Mouse (Mus musculus): ENCODE data around the gene Kiss1. TPM values are rescaled to one million over a fixed set of nuclear protein-coding genes. Genes with fewer than 3 reads are reported as not detected.

Gene Kiss1
- polyA plus RNA-seq, 1 experiment from 2014 or later, result not detected

DNA sequence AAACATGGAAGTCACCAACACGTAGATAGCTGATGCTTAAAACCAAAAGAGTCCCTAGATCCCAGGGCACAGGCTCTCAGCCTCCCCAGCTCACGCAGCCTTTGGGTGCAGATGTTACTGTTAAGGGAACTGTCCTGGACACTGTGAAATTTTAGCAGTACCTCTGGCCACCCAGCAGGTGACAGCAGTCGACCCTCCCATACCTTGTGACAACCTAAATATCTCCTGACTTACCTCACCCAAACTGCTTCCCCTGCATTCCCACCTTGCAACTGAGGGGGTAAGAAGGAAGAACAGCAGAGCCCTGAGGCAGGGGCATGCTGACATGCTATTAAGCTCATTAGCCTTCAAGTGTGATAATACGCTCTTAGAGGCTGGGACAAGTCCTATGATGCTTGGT is 10.4 kb upstream of the Kiss1 start:
- Histone ChIP-seq H3K9ac (ENCODE audit: low read length) (no peak overlapping the region), H3K4me1 (ENCODE audit: control insufficient read depth, insufficient read depth, low read length) (peaks cover 10% of the 10 kb centered on the region; the same call in 1 of the 2 replicates), H3K36me3 (ENCODE audit: control insufficient read depth, insufficient read depth, low read length) (no peaks in the 10 kb centered on the region), H3K27me3 (replicated peaks; ENCODE audit: control insufficient read depth, insufficient read depth, low read length) (no peaks in the 10 kb centered on the region), H3K4me3 (ENCODE audit: low read depth, low read length) (no peak overlapping the region), H3K9me3 (replicated peaks; ENCODE audit: control insufficient read depth, low read length) (no peaks in the 10 kb centered on the region), H3K27ac (ENCODE audit: low read depth, low read length) (no peak overlapping the region), H3K4me2 (ENCODE audit: low read length) (no peak overlapping the region)
- DNase-seq (ENCODE audit: low spot score) (no peak), ATAC-seq (no peak; the same call in 1 of the 2 replicates)
- 43% methylated on average over 4 of the region's 4 CpGs for WGBS

DNA sequence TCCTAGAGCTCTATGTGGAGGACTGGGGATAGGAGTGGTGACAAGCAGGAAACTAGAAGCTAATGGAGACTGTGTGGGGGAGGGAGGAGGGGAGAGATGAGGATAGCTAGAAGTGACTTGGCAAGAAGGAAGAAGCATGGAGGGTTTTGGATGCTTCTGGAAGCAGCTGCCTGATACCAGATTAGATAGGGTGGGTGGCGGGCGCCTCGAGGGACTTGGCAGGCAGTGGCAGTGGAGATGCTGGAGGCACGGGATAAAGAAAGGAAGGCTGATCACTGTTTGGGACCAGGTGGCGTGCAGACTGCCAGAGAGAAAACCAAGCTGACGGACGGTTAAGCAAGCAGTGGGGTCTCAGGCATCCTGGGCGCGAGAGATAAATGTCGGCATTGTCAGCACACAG is 9.7 kb upstream of the Kiss1 start:
- peaks cover 10% of the 10 kb centered on the region; the same call in 1 of the 2 replicates for H3K4me1 ChIP-seq (ENCODE audit: control insufficient read depth, insufficient read depth, low read length)
- peak; percentile 82 for DNase-seq (ENCODE audit: low spot score)
- ATAC-seq, result peak; percentile 83
- H3K9ac ChIP-seq (ENCODE audit: low read length), result no peak overlapping the region; the same call in 1 of the 2 replicates
- H3K27ac ChIP-seq (ENCODE audit: low read depth, low read length), result peak overlapping the region; percentile 36; the same call in 1 of the 2 replicates
- no peak overlapping the region for H3K4me3 ChIP-seq (ENCODE audit: low read depth, low read length)
- no peaks in the 10 kb centered on the region for H3K9me3 ChIP-seq (replicated peaks; ENCODE audit: control insufficient read depth, low read length)
- WGBS, result 14% methylated on average over 10 of the region's 10 CpGs
- no peaks in the 10 kb centered on the region for H3K36me3 ChIP-seq (ENCODE audit: control insufficient read depth, insufficient read depth, low read length)
- no peaks in the 10 kb centered on the region for H3K27me3 ChIP-seq (replicated peaks; ENCODE audit: control insufficient read depth, insufficient read depth, low read length)
- H3K4me2 ChIP-seq (ENCODE audit: low read length), result no peak overlapping the region

DNA sequence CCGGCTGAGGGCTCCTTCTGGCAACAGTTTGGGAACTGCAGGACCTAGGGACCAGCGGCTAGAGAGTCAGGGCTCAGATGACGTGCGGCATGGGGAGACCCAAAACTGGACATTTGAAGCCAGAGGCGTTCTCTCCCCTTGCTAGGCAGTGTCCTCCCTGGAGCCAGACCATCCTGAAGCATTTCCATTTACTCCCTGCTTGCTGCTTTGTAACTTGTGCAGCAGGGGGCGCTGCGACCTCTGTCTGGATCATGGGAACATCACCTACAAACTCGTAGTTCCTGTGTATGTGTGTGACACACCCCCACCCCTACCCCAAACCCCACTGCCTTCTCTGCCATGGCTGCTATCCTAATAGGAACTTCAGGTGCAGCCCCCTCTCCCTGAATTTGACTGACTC is 7.3 kb upstream of the Kiss1 start:
- ATAC-seq, result no peak
- Histone ChIP-seq H3K4me2 (ENCODE audit: low read length) (no peak overlapping the region), H3K9ac (ENCODE audit: low read length) (no peak overlapping the region), H3K4me3 (ENCODE audit: low read depth, low read length) (no peak overlapping the region), H3K27me3 (replicated peaks; ENCODE audit: control insufficient read depth, insufficient read depth, low read length) (no peaks in the 10 kb centered on the region), H3K36me3 (ENCODE audit: control insufficient read depth, insufficient read depth, low read length) (no peaks in the 10 kb centered on the region), H3K4me1 (ENCODE audit: control insufficient read depth, insufficient read depth, low read length) (peaks cover 10% of the 10 kb centered on the region; the same call in 1 of the 2 replicates), H3K27ac (ENCODE audit: low read depth, low read length) (no peak overlapping the region), H3K9me3 (replicated peaks; ENCODE audit: control insufficient read depth, low read length) (no peaks in the 10 kb centered on the region)
- DNase-seq (ENCODE audit: low spot score), result peak; percentile 65
- 28% methylated on average over 8 of the region's 8 CpGs for WGBS

DNA sequence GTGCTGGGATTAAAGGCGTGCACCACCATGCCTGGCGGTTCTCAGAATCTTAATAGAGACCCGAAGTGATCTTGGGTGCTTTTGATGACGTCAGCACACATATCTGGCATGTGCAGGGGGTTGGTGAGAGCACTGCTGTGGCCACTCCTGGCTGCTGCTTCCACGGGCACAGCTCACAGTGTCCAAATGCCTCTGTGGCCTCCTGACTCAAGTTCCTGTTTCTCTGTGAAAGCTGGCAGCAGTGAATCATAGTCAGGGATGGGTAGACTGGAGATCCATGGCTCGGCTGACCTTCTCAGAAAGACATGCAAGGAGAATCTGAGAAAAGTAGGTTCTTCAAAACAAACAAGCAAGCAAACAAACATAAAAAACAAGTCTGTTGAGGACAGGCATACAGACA is 5.9 kb upstream of the Kiss1 start:
- DNase-seq (ENCODE audit: low spot score), result no peak
- Histone ChIP-seq H3K4me1 (ENCODE audit: control insufficient read depth, insufficient read depth, low read length) (peaks cover 10% of the 10 kb centered on the region; the same call in 1 of the 2 replicates), H3K36me3 (ENCODE audit: control insufficient read depth, insufficient read depth, low read length) (no peaks in the 10 kb centered on the region), H3K4me2 (ENCODE audit: low read length) (no peak overlapping the region), H3K9me3 (replicated peaks; ENCODE audit: control insufficient read depth, low read length) (no peaks in the 10 kb centered on the region), H3K27ac (ENCODE audit: low read depth, low read length) (no peak overlapping the region), H3K27me3 (replicated peaks; ENCODE audit: control insufficient read depth, insufficient read depth, low read length) (no peaks in the 10 kb centered on the region), H3K4me3 (ENCODE audit: low read depth, low read length) (no peak overlapping the region), H3K9ac (ENCODE audit: low read length) (no peak overlapping the region)
- 83% methylated on average over 6 of the region's 6 CpGs for WGBS
- no peak for ATAC-seq

DNA sequence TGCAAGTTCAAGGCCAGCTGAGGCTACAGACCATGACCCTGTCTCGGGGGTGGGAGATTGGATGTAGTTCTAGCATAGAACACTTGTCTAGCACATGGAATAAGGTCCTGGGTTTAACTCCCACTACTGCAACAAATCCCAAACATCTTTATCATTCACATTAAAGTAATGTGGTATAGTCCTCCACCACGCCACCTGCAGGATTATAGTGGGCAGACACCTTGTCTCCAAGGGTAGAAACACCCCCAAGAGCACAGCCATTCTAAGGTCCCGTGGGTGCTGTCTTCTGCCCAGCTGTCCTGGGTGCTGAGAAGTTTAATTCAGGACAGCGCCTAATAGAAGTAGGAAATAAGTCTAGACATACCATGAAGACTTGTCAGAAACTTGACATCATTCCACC is 5.1 kb upstream of the Kiss1 start:
- Histone ChIP-seq H3K4me1 (ENCODE audit: control insufficient read depth, insufficient read depth, low read length) (peaks cover 9% of the 10 kb centered on the region; the same call in 1 of the 2 replicates), H3K27me3 (replicated peaks; ENCODE audit: control insufficient read depth, insufficient read depth, low read length) (no peaks in the 10 kb centered on the region), H3K9me3 (replicated peaks; ENCODE audit: control insufficient read depth, low read length) (no peaks in the 10 kb centered on the region), H3K9ac (ENCODE audit: low read length) (no peak overlapping the region), H3K4me3 (ENCODE audit: low read depth, low read length) (no peak overlapping the region), H3K4me2 (ENCODE audit: low read length) (no peak overlapping the region), H3K27ac (ENCODE audit: low read depth, low read length) (no peak overlapping the region), H3K36me3 (ENCODE audit: control insufficient read depth, insufficient read depth, low read length) (no peaks in the 10 kb centered on the region)
- ATAC-seq, result no peak
- 87% methylated on average over 4 of the region's 4 CpGs for WGBS
- DNase-seq (ENCODE audit: low spot score), result no peak

DNA sequence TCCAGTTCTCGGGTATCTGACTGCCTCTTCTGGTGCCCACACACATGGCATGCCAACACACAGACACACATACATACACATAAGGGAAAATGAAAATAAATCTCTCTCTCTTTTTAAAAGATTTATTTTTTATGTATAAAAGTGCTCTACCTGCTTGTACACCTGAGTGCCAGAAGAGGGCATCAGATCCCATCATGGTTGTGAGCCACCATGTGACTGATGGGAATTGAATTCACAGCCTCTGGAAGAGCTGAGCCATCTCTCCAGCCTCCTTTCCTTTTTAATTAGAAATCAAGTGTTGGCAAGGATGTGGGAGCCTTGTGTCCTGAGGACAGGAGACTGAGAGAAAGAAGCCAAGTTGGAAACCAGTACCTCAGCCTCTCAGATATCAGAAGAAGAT is 4.5 kb upstream of the Kiss1 start:
- no peaks in the 10 kb centered on the region for H3K36me3 ChIP-seq (ENCODE audit: control insufficient read depth, insufficient read depth, low read length)
- peaks cover 6% of the 10 kb centered on the region; the same call in 1 of the 2 replicates for H3K4me1 ChIP-seq (ENCODE audit: control insufficient read depth, insufficient read depth, low read length)
- H3K9ac ChIP-seq (ENCODE audit: low read length), result no peak overlapping the region
- H3K9me3 ChIP-seq (replicated peaks; ENCODE audit: control insufficient read depth, low read length), result no peaks in the 10 kb centered on the region
- no peak for DNase-seq (ENCODE audit: low spot score)
- no peak overlapping the region for H3K4me2 ChIP-seq (ENCODE audit: low read length)
- no peak overlapping the region for H3K27ac ChIP-seq (ENCODE audit: low read depth, low read length)
- WGBS, result 88% methylated on average over 1 of the region's 1 CpGs
- no peak for ATAC-seq
- H3K4me3 ChIP-seq (ENCODE audit: low read depth, low read length), result no peak overlapping the region
- H3K27me3 ChIP-seq (replicated peaks; ENCODE audit: control insufficient read depth, insufficient read depth, low read length), result no peaks in the 10 kb centered on the region

DNA sequence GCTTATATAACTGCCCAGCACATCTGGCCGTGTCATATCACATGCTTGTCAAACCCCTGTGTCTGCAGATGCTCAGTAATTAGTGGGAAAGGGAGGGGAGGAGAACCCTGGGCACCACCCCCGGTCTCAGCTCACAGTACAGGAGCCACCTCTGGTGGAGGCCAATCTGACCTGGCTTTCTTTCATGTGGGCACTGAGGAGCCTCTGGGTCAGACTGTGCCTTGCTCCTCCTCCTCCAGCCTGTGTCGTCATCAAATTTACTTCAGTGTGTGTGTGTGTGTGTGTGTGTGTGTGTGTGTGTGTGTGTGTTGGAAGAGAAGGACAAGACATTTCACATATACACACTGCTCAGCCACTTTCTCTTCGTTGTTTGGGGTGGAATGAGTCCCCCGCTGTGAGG is 1.7 kb downstream of the Kiss1 start:
- Histone ChIP-seq H3K9ac (ENCODE audit: low read length) (no peak overlapping the region), H3K9me3 (replicated peaks; ENCODE audit: control insufficient read depth, low read length) (no peaks in the 10 kb centered on the region), H3K4me1 (ENCODE audit: control insufficient read depth, insufficient read depth, low read length) (peaks cover under 1% of the 10 kb centered on the region; the same call in 1 of the 2 replicates), H3K27me3 (replicated peaks; ENCODE audit: control insufficient read depth, insufficient read depth, low read length) (no peaks in the 10 kb centered on the region), H3K27ac (ENCODE audit: low read depth, low read length) (no peak overlapping the region), H3K36me3 (ENCODE audit: control insufficient read depth, insufficient read depth, low read length) (no peaks in the 10 kb centered on the region), H3K4me3 (ENCODE audit: low read depth, low read length) (no peak overlapping the region), H3K4me2 (ENCODE audit: low read length) (no peak overlapping the region)
- no peak for DNase-seq (ENCODE audit: low spot score)
- ATAC-seq, result no peak
- 43% methylated on average over 5 of the region's 5 CpGs for WGBS

DNA sequence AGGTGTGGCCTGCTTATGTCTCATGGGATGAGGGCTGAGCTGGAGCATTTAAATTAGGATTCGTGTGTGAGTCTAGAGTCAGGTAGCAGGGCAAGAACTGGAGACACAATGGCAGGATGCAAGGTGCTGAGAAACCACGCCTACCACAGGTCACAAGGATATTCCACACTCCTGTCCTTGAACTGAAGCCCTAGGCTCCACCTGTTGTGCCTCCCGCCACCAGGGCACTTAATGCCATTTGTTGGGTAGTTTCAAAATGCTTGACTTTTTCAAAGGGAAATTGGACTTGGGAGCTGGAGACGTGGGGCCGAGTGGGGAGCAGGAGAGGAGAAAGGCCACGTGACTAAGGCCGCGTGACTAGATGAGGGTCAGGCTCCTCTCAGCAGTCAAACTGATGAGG is 4.3 kb downstream of the Kiss1 start:
- ATAC-seq (no peak), DNase-seq (ENCODE audit: low spot score) (no peak)
- Histone ChIP-seq H3K4me2 (ENCODE audit: low read length) (no peak overlapping the region), H3K4me3 (ENCODE audit: low read depth, low read length) (no peak overlapping the region), H3K9ac (ENCODE audit: low read length) (no peak overlapping the region), H3K27me3 (replicated peaks; ENCODE audit: control insufficient read depth, insufficient read depth, low read length) (0 out of 2 replicates have a peak, but pooled peaks cover 4% of the 10 kb centered on the region), H3K4me1 (ENCODE audit: control insufficient read depth, insufficient read depth, low read length) (peaks cover 17% of the 10 kb centered on the region), H3K36me3 (ENCODE audit: control insufficient read depth, insufficient read depth, low read length) (no peaks in the 10 kb centered on the region), H3K27ac (ENCODE audit: low read depth, low read length) (no peak overlapping the region), H3K9me3 (replicated peaks; ENCODE audit: control insufficient read depth, low read length) (no peaks in the 10 kb centered on the region)
- WGBS, result 83% methylated on average over 8 of the region's 8 CpGs

DNA sequence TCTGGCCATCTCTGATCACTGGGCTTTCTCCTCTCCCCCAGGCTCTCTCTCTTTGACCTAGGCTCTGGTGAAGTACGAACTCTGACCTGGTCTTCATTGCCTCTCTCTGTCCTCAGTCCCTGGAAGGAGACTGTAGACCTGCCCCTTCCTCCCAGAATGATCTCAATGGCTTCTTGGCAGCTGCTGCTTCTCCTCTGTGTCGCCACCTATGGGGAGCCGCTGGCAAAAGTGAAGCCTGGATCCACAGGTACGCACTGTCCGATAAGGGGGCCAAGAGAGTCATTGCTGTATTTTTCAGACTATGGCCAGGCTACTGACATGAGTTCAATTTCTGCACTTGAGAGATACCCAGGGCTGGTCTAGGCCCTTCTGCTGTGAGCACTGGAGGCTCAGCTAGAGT is 5.4 kb downstream of the Kiss1 start:
- no peaks in the 10 kb centered on the region for H3K36me3 ChIP-seq (ENCODE audit: control insufficient read depth, insufficient read depth, low read length)
- no peak overlapping the region for H3K9ac ChIP-seq (ENCODE audit: low read length)
- no peak overlapping the region for H3K27ac ChIP-seq (ENCODE audit: low read depth, low read length)
- no peak for ATAC-seq
- no peak overlapping the region for H3K4me3 ChIP-seq (ENCODE audit: low read depth, low read length)
- peaks cover 18% of the 10 kb centered on the region for H3K4me1 ChIP-seq (ENCODE audit: control insufficient read depth, insufficient read depth, low read length)
- H3K9me3 ChIP-seq (replicated peaks; ENCODE audit: control insufficient read depth, low read length), result no peaks in the 10 kb centered on the region
- WGBS, result 65% methylated on average over 5 of the region's 5 CpGs
- DNase-seq (ENCODE audit: low spot score), result no peak
- 0 out of 2 replicates have a peak, but pooled peaks cover 4% of the 10 kb centered on the region for H3K27me3 ChIP-seq (replicated peaks; ENCODE audit: control insufficient read depth, insufficient read depth, low read length)
- H3K4me2 ChIP-seq (ENCODE audit: low read length), result no peak overlapping the region

All from forebrain, embryonic 14.5 days (tissue).